Mouse (Mus musculus): ENCODE results near the gene Tox3.

DNA sequence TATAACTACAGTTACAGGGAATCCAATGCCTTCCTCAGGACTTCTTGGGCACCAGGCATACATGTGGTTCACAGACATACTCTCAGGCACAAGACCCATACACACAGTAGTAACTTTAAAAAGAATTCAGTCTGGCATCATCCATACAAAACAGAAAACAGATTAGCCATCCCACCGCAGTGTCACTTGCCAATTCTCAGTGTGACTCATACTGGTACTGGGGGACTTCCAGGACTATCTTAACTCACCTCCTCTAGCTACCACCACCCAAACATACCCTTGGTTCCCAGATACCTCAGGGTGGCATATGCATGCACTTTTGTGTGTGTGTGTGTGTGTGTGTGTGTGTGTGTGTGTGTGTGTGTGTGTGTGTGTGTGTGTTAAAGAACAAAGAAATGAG, 26.9 kb downstream of the Tox3 start:
- TF ChIP-seq CTCF (IDR thresholded peaks at IDR 0.05; ENCODE audit: extremely low read depth, insufficient read depth, low read length), result no peak
- no peak for TF ChIP-seq POLR2A (IDR thresholded peaks at IDR 0.05; ENCODE audit: extremely low read depth, insufficient read depth, low read length)

Measured in cortical plate, adult 2 months (tissue).